Mouse (Mus musculus): ENCODE results near the gene Tmem160. TPM values are rescaled to one million over a fixed set of nuclear protein-coding genes. Genes with fewer than 3 reads are reported as not detected.

Gene Tmem160
- polyA plus RNA-seq (2015; fragmentation: Nextera tagmentation; extraction: Ambion mirVana), result 81.0 and 87.9 TPM in 2 replicates

DNA sequence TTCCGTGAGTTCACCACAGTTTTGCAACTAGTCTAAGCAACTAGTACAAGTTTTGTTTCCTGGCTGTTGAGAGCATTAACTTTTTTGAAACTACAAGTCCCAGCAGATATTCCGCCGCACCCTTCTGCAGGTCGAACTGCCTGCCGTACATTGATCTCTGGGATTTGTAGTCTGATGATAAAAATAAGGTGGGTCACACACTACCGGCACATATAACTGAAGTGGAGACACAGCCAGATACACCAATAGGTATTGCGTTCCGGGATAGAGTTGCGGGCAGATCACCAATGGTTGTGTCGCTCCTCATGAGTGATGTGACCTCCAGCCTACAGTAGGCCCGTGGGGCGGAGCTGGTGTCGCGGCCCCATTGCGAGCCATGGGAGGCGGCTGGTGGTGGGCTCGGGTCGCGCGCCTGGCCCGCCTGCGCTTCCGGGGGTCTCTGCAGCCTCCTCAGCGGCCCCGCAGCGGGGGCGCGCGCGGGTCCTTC is at the start of gene Tmem160:
Gene Tmem160 (plus strand): TSS at position 193 of the 487 bp plus-strand sequence.
- no peak for TF ChIP-seq EP300 (IDR thresholded peaks at IDR 0.05)
- TF ChIP-seq CTCF (IDR thresholded peaks at IDR 0.05), result no peak
- no peaks in the 10 kb centered on the region for H3K27me3 ChIP-seq (replicated peaks; ENCODE audit: insufficient read depth, low read length)
- 0 out of 2 replicates have a peak, but pooled peaks cover 5% of the 10 kb centered on the region for H3K4me1 ChIP-seq (ENCODE audit: insufficient read depth, low read depth, low read length)
- H3K4me2 ChIP-seq (replicated peaks; ENCODE audit: low read depth, low read length), result peak within 1 kb of the TSS; percentile 98
- ATAC-seq (peak; percentile 100), DNase-seq (ENCODE audit: low spot score) (peak; percentile 98)
- peak within 1 kb of the TSS; percentile 44; the same call in 1 of the 2 replicates for H3K9ac ChIP-seq (replicated peaks; ENCODE audit: low read depth)
- no peaks in the 10 kb centered on the region for H3K9me3 ChIP-seq (ENCODE audit: low read length)
- H3K4me3 ChIP-seq (ENCODE audit: low read depth, low read length), result peak within 1 kb of the TSS; percentile 77
- no peaks in the 10 kb centered on the region for H3K36me3 ChIP-seq (ENCODE audit: insufficient read depth, low read length)
- 1% methylated on average over 28 of the region's 30 CpGs for WGBS
- peak within 1 kb of the TSS; percentile 38; the same call in 1 of the 2 replicates for H3K27ac ChIP-seq (ENCODE audit: low read length)

DNA sequence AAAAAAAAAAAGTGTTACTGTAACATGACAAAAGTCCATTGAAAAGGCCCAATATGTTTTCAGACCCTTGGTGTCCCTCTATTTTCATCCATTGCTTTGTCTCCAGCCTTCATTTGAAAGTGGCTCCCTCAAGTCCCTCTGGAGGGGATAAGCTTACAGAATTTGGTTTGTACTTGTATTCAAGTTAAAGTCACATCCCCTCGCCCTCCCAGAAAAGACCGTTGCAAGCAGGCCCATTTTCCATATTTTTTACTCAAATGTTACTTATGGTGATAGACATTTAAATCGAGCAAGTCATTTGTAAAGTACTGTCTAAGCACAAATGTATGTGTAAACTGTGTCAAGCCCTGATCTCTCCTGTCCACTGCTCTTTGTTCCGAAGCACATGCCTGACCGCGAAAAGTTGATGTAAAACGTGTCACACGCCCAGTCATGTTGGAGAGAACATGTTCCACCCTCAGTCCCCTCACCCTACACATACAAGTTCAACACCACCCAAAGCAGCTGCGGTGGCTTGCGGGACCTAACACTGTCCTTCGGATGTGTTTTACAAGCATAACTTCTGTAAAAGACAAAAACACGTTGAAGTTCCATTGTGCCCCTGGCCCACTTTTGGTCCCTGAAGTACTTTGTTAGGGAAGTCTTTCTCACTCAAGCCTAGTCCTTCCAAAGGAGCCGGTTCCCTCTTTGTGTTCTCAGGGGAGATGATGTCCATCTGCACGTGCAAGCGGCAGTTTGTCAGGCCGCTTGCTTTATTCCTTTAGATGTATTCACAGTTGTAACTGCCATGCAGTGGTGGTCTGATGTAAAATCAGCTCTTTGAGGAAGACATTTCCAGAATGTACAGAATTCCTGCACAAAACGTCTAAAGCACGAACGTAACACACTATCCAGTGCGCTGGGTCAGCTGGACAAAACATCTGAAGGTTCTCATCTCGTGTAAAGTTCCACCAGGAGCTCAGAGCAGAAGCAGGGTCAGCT is 49.3 kb upstream of the Tmem160 start:
- Histone ChIP-seq H3K9me3 (ENCODE audit: low read length) (no peaks in the 10 kb centered on the region), H3K27me3 (replicated peaks; ENCODE audit: insufficient read depth, low read length) (no peaks in the 10 kb centered on the region), H3K4me1 (ENCODE audit: insufficient read depth, low read depth, low read length) (peaks cover 25% of the 10 kb centered on the region), H3K36me3 (ENCODE audit: insufficient read depth, low read length) (no peaks in the 10 kb centered on the region), H3K27ac (ENCODE audit: low read length) (peak overlapping the region; percentile 100), H3K9ac (replicated peaks; ENCODE audit: low read depth) (peak overlapping the region; percentile 100), H3K4me2 (replicated peaks; ENCODE audit: low read depth, low read length) (peak overlapping the region; percentile 89), H3K4me3 (ENCODE audit: low read depth, low read length) (peak overlapping the region; percentile 97)
- TF ChIP-seq CTCF (IDR thresholded peaks at IDR 0.05) (no peak), EP300 (IDR thresholded peaks at IDR 0.05) (no peak)
- 14% methylated on average over 21 of the region's 21 CpGs for WGBS
- ATAC-seq (no peak), DNase-seq (ENCODE audit: low spot score) (peak; percentile 50)

DNA sequence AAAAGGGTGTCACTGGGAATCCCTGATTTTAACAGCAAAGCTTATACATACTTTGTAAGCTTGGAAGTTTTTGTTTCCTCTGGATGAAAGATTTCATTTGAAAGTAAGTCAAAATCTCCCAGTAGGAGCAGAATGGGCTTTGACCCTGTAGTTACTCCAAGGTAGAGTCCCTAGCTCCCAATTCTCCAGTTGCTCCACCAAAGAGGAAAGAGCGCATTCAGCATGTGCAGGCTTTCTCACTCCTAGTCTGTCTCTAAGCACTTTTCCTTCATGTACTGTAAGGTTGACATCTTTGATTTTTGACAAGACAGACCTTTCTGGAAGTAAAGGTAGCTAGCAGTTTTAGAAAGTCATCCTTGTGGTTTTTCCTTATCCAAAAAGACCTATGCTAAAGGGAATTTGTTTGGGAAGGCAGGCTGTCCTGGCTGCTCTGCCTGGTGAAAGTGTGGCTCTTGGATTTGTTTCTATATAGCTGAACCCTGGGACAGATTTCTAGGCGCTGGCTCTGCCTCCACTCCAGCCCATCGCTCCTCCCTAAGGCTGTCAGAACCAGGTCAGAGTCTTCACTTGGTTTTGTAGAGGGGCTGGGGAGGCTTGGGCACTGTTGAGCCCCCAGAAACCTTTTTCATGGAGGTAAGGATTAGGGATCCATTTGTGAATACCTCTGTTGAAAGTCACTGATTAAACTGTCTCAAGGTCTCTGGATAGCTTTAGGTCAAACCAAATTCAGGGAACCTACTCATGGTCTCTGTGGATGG is 48.1 kb upstream of the Tmem160 start:
- Histone ChIP-seq H3K4me2 (replicated peaks; ENCODE audit: low read depth, low read length) (peak overlapping the region; percentile 35; the same call in 1 of the 2 replicates), H3K9ac (replicated peaks; ENCODE audit: low read depth) (peak overlapping the region; percentile 24; the same call in 1 of the 2 replicates), H3K4me1 (ENCODE audit: insufficient read depth, low read depth, low read length) (peaks cover 25% of the 10 kb centered on the region), H3K36me3 (ENCODE audit: insufficient read depth, low read length) (no peaks in the 10 kb centered on the region), H3K27ac (ENCODE audit: low read length) (peak overlapping the region; percentile 98), H3K4me3 (ENCODE audit: low read depth, low read length) (no peak overlapping the region), H3K27me3 (replicated peaks; ENCODE audit: insufficient read depth, low read length) (no peaks in the 10 kb centered on the region), H3K9me3 (ENCODE audit: low read length) (no peaks in the 10 kb centered on the region)
- 65% methylated on average over 3 of the region's 3 CpGs for WGBS
- ATAC-seq (no peak), DNase-seq (ENCODE audit: low spot score) (peak; percentile 14)
- TF ChIP-seq EP300 (IDR thresholded peaks at IDR 0.05), result no peak
- no peak for TF ChIP-seq CTCF (IDR thresholded peaks at IDR 0.05)

DNA sequence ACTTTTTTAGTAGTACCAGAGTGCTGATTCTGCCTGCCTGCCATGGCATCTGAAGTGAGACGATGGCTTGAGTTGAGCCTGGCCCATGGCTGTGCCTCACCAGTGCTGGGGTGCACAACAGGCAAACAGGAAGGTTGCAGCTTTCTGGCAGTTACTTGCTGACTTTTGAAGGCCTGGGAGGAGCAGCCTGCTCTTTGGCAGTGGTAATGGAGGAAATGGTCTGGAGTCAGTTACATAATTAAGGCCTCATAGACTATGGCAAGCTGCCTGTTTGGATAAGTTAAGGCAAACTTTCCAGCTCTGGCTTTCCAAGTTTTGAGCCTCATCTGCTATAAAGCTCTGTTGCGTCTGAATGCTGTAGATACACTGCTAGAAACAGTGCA is 47.5 kb upstream of the Tmem160 start:
- Histone ChIP-seq H3K27ac (ENCODE audit: low read length) (peak overlapping the region; percentile 98), H3K4me3 (ENCODE audit: low read depth, low read length) (no peak overlapping the region), H3K27me3 (replicated peaks; ENCODE audit: insufficient read depth, low read length) (no peaks in the 10 kb centered on the region), H3K4me2 (replicated peaks; ENCODE audit: low read depth, low read length) (peak overlapping the region; percentile 35; the same call in 1 of the 2 replicates), H3K9me3 (ENCODE audit: low read length) (no peaks in the 10 kb centered on the region), H3K9ac (replicated peaks; ENCODE audit: low read depth) (peak overlapping the region; percentile 24; the same call in 1 of the 2 replicates), H3K36me3 (ENCODE audit: insufficient read depth, low read length) (no peaks in the 10 kb centered on the region), H3K4me1 (ENCODE audit: insufficient read depth, low read depth, low read length) (peaks cover 25% of the 10 kb centered on the region)
- DNase-seq (ENCODE audit: low spot score) (peak; percentile 81), ATAC-seq (no peak)
- TF ChIP-seq CTCF (IDR thresholded peaks at IDR 0.05) (no peak), EP300 (IDR thresholded peaks at IDR 0.05) (no peak)
- 22% methylated on average over 2 of the region's 2 CpGs for WGBS

DNA sequence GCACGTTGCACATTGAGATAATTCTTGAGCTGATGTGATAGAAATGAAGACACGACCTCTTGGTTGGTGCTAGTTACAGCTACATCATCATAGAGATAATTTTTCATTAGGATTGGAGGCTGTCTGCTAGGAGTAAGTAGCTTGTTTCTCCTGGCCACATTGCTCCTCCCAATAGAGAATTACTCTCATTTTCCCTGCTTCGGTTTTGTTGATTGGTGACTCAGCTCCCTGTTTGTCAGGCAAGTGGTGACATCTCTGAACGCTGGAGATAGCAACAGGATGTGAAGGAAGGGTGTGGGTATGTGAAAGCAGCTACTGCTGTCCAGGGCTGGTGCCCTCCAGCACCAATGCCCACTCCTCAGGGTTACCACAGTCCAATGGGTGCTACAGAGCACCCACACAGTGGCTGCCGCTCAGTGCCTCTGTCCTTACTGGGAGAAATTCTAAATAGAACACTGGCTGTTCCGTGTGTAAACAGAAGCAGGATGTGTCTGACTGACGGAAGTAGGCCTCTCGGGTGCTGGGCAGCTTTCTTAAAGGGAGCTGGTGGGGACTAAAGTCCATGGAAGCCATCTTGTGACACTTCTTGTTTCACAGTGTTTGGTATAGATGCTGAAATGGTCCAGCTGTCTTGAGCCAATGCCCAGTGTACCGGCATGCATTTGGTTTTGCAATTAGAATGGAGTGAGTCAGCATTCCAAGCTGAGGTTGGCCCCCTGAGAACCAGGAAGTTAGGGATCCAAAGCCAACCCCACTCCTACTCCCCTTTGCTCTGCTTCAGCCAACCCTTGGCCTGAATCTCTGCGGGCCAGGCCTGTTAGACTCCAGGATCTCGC is 46.8 kb upstream of the Tmem160 start:
- ATAC-seq, result peak; percentile 84
- Histone ChIP-seq H3K36me3 (ENCODE audit: insufficient read depth, low read length) (no peaks in the 10 kb centered on the region), H3K4me2 (replicated peaks; ENCODE audit: low read depth, low read length) (peak overlapping the region; percentile 35), H3K4me3 (ENCODE audit: low read depth, low read length) (no peak overlapping the region), H3K4me1 (ENCODE audit: insufficient read depth, low read depth, low read length) (peaks cover 25% of the 10 kb centered on the region), H3K27ac (ENCODE audit: low read length) (peak overlapping the region; percentile 98), H3K27me3 (replicated peaks; ENCODE audit: insufficient read depth, low read length) (no peaks in the 10 kb centered on the region), H3K9me3 (ENCODE audit: low read length) (no peaks in the 10 kb centered on the region), H3K9ac (replicated peaks; ENCODE audit: low read depth) (peak overlapping the region; percentile 24; the same call in 1 of the 2 replicates)
- DNase-seq (ENCODE audit: low spot score), result peak; percentile 98
- no peak for TF ChIP-seq CTCF (IDR thresholded peaks at IDR 0.05)
- TF ChIP-seq EP300 (IDR thresholded peaks at IDR 0.05), result peak; percentile 76; the same call in 1 of the 2 replicates
- WGBS, result 13% methylated on average over 11 of the region's 11 CpGs

All from lung, postnatal 0 days (tissue).